Mouse (Mus musculus): ENCODE data around the gene Psen2. TPM values are rescaled to one million over a fixed set of nuclear protein-coding genes. Genes with fewer than 3 reads are reported as not detected.
A peak's percentile ranks its signal among the peaks of the same experiment; 100 is the strongest.

Psen2 gene
- polyA plus RNA-seq, 1 experiment from 2014 or later = 7.3 TPM

GRCm38 (mm10) chr1:180290358-180290757 lies 27.1 kb upstream of the Psen2 start:
- Histone ChIP-seq H3K4me1 (no peaks in the 10 kb centered on the region), H3K36me3 (ENCODE audit: poor library complexity, severe bottlenecking) (no peaks in the 10 kb centered on the region), H3K9me3 (replicated peaks) (no peaks in the 10 kb centered on the region), H3K4me3 (no peak overlapping the region), H3K9ac (no peak overlapping the region), H3K4me2 (no peak overlapping the region), H3K27me3 (no peaks in the 10 kb centered on the region; the same call in 1 of the 2 replicates), H3K27ac (no peak overlapping the region)
- WGBS = 85% methylated on average over 4 of the region's 4 CpGs
- ATAC-seq = no peak

GRCm38 (mm10) chr1:180289788-180290187 lies 26.6 kb upstream of the Psen2 start:
- H3K36me3 ChIP-seq (ENCODE audit: poor library complexity, severe bottlenecking) = no peaks in the 10 kb centered on the region
- no peaks in the 10 kb centered on the region for H3K4me1 ChIP-seq
- no peaks in the 10 kb centered on the region; the same call in 1 of the 2 replicates for H3K27me3 ChIP-seq
- no peaks in the 10 kb centered on the region for H3K9me3 ChIP-seq (replicated peaks)
- no peak overlapping the region for H3K27ac ChIP-seq
- no peak overlapping the region for H3K4me3 ChIP-seq
- no peak overlapping the region for H3K9ac ChIP-seq
- H3K4me2 ChIP-seq = no peak overlapping the region
- WGBS = 81% methylated on average over 5 of the region's 5 CpGs
- no peak for ATAC-seq

DNA sequence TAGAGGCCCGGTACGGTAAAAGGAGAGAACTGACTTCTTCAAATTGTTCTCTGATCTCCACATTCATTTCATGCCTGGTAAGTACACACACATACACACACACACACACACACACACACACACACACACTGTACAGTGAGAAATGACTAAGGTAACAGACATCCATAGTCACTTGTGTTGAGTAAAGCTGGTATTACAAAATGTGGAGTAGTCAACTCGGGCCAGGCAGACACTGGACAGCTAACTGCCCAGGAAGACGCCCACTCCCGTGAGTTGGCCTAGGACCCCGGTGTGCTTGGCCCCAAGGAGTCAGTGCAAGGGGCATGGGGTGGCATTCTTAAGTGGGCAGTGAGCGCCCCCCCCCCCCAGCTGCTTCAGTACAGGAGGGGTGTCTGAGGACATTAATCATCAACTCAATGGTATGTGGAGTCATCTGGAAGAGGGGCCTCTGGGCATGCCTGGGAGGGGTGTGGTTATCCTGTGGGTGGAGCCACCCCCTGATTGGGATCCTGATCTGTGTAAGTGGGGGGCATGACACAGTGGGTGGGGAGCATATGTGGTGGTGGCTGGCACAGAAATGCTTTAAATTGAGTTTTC lies 25.7 kb upstream of the Psen2 start:
- no peak for ATAC-seq

GRCm38 (mm10) chr1:180288227-180288626 lies 25.0 kb upstream of the Psen2 start:
- ATAC-seq = no peak
- H3K4me3 ChIP-seq = no peak overlapping the region

More for the DNA sequence above, 25.7 kb upstream of the Psen2 start:
- Histone ChIP-seq H3K9me3 (replicated peaks) (no peaks in the 10 kb centered on the region), H3K4me1 (peaks cover 6% of the 10 kb centered on the region; the same call in 1 of the 2 replicates), H3K27me3 (peaks cover 5% of the 10 kb centered on the region; the same call in 1 of the 2 replicates), H3K9ac (no peak overlapping the region), H3K4me3 (no peak overlapping the region), H3K27ac (no peak overlapping the region), H3K4me2 (no peak overlapping the region), H3K36me3 (ENCODE audit: poor library complexity, severe bottlenecking) (no peaks in the 10 kb centered on the region)
- WGBS = 90% methylated on average over 7 of the region's 7 CpGs

DNA sequence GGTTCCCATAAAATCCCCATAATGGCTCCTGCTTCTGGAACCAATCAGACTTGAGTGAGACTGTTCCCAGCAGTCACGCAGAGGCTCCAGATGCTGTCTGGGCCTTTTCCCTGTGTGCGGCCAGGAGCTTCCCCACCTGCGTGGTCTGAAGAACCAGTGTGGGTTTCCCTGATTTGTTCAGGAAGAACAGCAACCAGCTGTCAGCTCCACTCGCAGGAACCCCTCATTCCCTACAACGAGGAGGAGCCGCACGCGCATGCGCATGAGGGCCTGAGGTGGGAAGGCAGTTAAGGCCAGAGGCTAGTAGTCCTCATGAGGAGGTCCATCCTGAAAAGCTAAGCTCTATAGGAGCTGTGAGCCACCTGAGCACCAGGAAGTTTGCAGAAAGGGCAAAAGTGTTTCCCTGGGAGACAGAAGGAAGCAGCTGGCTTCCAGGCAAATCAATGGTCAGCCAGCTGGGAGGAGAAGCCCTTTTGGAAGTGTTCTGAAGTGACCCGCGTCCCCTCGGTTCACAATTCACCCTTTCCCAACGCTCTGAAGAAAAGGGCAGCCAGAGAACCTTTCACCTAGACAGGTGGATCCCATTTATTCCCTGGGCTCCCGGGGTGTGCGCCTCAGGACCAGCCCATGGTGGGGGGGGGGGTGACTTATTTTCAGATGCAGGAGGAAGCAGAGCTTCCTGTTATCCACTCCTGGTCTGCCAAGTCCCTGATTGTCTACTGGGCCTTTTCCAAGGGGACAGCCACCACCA lies 23.0 kb upstream of the Psen2 start:
- Histone ChIP-seq H3K27me3 (peaks cover 11% of the 10 kb centered on the region; the same call in 1 of the 2 replicates), H3K4me3 (no peak overlapping the region), H3K9ac (no peak overlapping the region), H3K4me2 (no peak overlapping the region), H3K36me3 (ENCODE audit: poor library complexity, severe bottlenecking) (no peaks in the 10 kb centered on the region), H3K27ac (no peak overlapping the region), H3K4me1 (peaks cover 9% of the 10 kb centered on the region; the same call in 1 of the 2 replicates), H3K9me3 (replicated peaks) (no peaks in the 10 kb centered on the region)
- ATAC-seq = no peak
- 75% methylated on average over 15 of the region's 15 CpGs for WGBS

More at GRCm38 (mm10) chr1:180288227-180288626, 25.0 kb upstream of the Psen2 start:
- H3K36me3 ChIP-seq (ENCODE audit: poor library complexity, severe bottlenecking) = no peaks in the 10 kb centered on the region
- H3K9me3 ChIP-seq (replicated peaks) = no peaks in the 10 kb centered on the region
- H3K4me1 ChIP-seq = peaks cover 9% of the 10 kb centered on the region; the same call in 1 of the 2 replicates
- H3K27ac ChIP-seq = no peak overlapping the region
- 84% methylated on average over 7 of the region's 7 CpGs for WGBS
- peaks cover 11% of the 10 kb centered on the region; the same call in 1 of the 2 replicates for H3K27me3 ChIP-seq
- H3K9ac ChIP-seq = no peak overlapping the region
- no peak overlapping the region for H3K4me2 ChIP-seq

GRCm38 (mm10) chr1:180283813-180284768 lies 20.9 kb upstream of the Psen2 start:
- WGBS = 21% methylated on average over 16 of the region's 16 CpGs

DNA sequence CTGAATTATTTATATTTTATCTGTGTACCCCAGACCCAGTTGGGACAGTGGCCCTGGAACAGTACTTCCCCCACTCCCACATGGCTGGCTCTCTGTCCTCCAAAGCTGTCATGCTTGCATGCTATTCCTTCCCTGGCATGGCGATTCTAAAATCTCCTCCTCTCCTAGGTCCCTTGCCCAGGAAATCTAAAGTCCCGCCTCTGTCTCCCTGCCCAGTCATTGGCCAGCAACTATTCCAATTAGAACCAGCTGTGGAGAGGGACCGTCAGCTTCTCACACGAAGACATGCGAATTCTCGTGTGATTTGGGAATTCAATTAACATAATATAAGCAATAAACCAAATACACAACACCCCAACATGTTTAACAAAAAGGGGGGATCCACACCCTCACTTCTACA lies 19.3 kb upstream of the Psen2 start:
- WGBS = 64% methylated on average over 6 of the region's 6 CpGs
- H3K36me3 ChIP-seq (ENCODE audit: poor library complexity, severe bottlenecking) = no peaks in the 10 kb centered on the region
- peaks cover 17% of the 10 kb centered on the region for H3K4me1 ChIP-seq
- no peak overlapping the region for H3K4me3 ChIP-seq
- no peak overlapping the region for H3K9ac ChIP-seq
- H3K27me3 ChIP-seq = peaks cover 11% of the 10 kb centered on the region; the same call in 1 of the 2 replicates
- no peaks in the 10 kb centered on the region for H3K9me3 ChIP-seq (replicated peaks)
- ATAC-seq = no peak
- H3K4me2 ChIP-seq = no peak overlapping the region
- no peak overlapping the region for H3K27ac ChIP-seq

More at GRCm38 (mm10) chr1:180283813-180284768, 20.9 kb upstream of the Psen2 start:
- Histone ChIP-seq H3K4me3 (no peak overlapping the region), H3K9me3 (replicated peaks) (no peaks in the 10 kb centered on the region), H3K27ac (no peak overlapping the region), H3K27me3 (peaks cover 11% of the 10 kb centered on the region; the same call in 1 of the 2 replicates), H3K4me2 (no peak overlapping the region), H3K9ac (no peak overlapping the region), H3K36me3 (ENCODE audit: poor library complexity, severe bottlenecking) (no peaks in the 10 kb centered on the region), H3K4me1 (peaks cover 17% of the 10 kb centered on the region)
- peak; percentile 48; the same call in 1 of the 2 replicates for ATAC-seq

DNA sequence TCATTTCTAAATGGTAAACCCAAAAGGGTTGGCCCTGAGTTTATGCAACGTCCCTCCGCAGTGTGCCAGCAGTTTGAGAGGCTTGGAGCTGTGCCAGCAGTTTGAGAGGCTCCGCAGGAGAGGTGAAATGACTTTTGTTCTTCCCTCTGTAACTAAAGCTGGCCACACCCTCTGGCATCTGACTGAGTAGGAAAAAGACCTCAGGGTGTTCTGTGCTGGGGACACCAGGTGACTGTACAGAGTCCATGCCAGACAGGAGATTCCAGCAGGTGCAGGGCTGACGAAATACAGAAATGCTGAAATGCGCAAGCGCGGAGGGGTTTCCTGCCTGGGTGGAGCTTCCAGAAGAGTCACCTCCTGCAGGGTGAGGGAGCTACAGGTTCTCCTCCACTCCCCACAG lies 16.4 kb upstream of the Psen2 start:
- Histone ChIP-seq H3K9ac (0 out of 2 replicates have a peak overlapping the region, but pooled peaks have one; percentile 2), H3K4me3 (no peak overlapping the region), H3K4me2 (peak overlapping the region; percentile 9; the same call in 1 of the 2 replicates), H3K4me1 (peaks cover 17% of the 10 kb centered on the region), H3K27me3 (peaks cover 10% of the 10 kb centered on the region; the same call in 1 of the 2 replicates), H3K27ac (no peak overlapping the region), H3K36me3 (ENCODE audit: poor library complexity, severe bottlenecking) (no peaks in the 10 kb centered on the region), H3K9me3 (replicated peaks) (no peaks in the 10 kb centered on the region)
- ATAC-seq = no peak
- WGBS = 37% methylated on average over 7 of the region's 7 CpGs

DNA sequence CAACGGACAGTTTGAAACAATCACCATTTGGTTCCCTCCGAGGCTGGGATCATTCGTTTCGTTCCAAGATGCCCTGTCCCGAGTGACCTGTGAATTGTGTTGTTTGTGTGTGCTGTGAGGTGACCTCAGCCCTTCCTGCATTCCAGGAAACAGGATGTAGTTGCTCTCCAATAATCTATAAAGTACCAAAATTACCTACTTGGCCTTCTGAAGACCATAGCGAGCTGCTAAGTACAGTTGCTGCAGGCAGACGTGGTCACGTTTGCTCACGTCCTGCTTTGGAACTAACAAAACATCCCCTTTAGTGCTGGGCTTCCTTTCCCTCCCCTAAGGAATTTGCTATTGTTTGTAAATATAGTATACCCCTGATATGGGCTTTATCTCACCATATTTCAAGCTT lies 14.3 kb upstream of the Psen2 start:
- Histone ChIP-seq H3K4me3 (no peak overlapping the region), H3K9ac (no peak overlapping the region), H3K4me1 (peaks cover 7% of the 10 kb centered on the region), H3K27me3 (no peaks in the 10 kb centered on the region), H3K9me3 (replicated peaks) (no peaks in the 10 kb centered on the region), H3K4me2 (no peak overlapping the region), H3K27ac (no peak overlapping the region), H3K36me3 (ENCODE audit: poor library complexity, severe bottlenecking) (no peaks in the 10 kb centered on the region)
- ATAC-seq = no peak
- WGBS = 84% methylated on average over 9 of the region's 9 CpGs

DNA sequence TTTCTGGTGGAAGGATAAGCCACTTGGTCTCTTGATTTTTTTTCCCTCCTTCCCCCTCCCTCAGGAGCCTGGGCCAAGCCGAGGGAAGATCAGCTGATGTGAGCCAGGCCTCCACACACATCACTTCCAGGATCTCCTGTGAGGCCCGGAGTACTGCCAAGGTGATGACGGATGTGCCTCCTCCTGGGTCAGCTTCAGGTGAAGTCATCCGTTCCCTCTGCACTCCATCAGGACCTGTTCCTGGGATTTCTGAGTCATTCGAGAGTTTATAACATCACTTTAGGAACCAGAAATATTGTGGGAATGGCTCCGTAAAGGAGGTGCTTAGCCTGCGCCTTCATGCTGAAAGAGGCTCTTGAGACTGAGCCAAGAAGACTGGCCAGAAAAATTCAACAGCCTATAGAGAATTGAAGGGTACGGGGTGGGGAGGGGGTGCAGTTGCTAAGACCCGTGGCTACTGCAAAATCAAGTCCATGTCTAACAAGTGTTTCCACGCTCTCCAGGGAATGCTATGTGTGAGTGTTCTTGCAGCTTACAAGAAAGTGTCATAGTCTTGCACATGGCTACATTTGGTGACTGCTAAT lies 11.6 kb upstream of the Psen2 start:
- ATAC-seq = no peak
- no peak overlapping the region for H3K27ac ChIP-seq
- no peak overlapping the region for H3K9ac ChIP-seq
- WGBS = 91% methylated on average over 10 of the region's 10 CpGs
- H3K4me3 ChIP-seq = no peak overlapping the region
- no peaks in the 10 kb centered on the region for H3K36me3 ChIP-seq (ENCODE audit: poor library complexity, severe bottlenecking)
- H3K27me3 ChIP-seq = no peaks in the 10 kb centered on the region
- no peak overlapping the region for H3K4me2 ChIP-seq
- H3K9me3 ChIP-seq (replicated peaks) = no peaks in the 10 kb centered on the region
- peaks cover 5% of the 10 kb centered on the region for H3K4me1 ChIP-seq

- no peak overlapping the region for H3K9ac ChIP-seq
- no peak overlapping the region for H3K4me3 ChIP-seq
- 100% methylated on average over 2 of the region's 2 CpGs for WGBS
- H3K4me2 ChIP-seq = no peak overlapping the region
- no peak for ATAC-seq
- no peaks in the 10 kb centered on the region for H3K36me3 ChIP-seq (ENCODE audit: poor library complexity, severe bottlenecking)
- no peaks in the 10 kb centered on the region for H3K9me3 ChIP-seq (replicated peaks)
- H3K27me3 ChIP-seq = peaks cover 11% of the 10 kb centered on the region; the same call in 1 of the 2 replicates
- no peaks in the 10 kb centered on the region for H3K4me1 ChIP-seq
- no peak overlapping the region for H3K27ac ChIP-seq
Observed at GRCm38 (mm10) chr1:180269033-180269432, 5.8 kb upstream of the Psen2 start.
